Mouse (Mus musculus) neural tube, embryonic 12.5 days (tissue): ENCODE data around the gene Zcchc17. TPM values are rescaled to one million over a fixed set of nuclear protein-coding genes. Genes with fewer than 3 reads are reported as not detected.
A peak's percentile ranks its signal among the peaks of the same experiment; 100 is the strongest.

Experiments
- ATAC-seq: fragments of 200-750 bp; cut with Nextera tagmentation; 2 replicates; pipeline ENCODE4 v1.8.0; 2017; ENCODE audit warnings: low read depth, mild to moderate bottlenecking, moderate TSS enrichment, moderate library complexity; ENCODE audit not compliant: low FRiP score
- H3K27ac ChIP-seq: fragments of 300-500 bp; sonication (generic); 2 replicates; pipeline ENCODE4 v1.5.1; 2016
- H3K27me3 ChIP-seq: fragments of 300-500 bp; sonication (generic); replicated peaks from 2 replicates; pipeline ENCODE4 v1.6.1; 2016; ENCODE audit warnings: mild to moderate bottlenecking
- H3K36me3 ChIP-seq: fragments of 300-500 bp; sonication (generic); 2 replicates; pipeline ENCODE4 v1.6.1; 2016; ENCODE audit warnings: mild to moderate bottlenecking
- H3K4me1 ChIP-seq: fragments of 300-500 bp; sonication (generic); 2 replicates; pipeline ENCODE4 v1.6.1; 2016
- H3K4me2 ChIP-seq: fragments of 300-500 bp; sonication (generic); replicated peaks from 2 replicates; pipeline ENCODE4 v1.6.1; 2016; ENCODE audit warnings: mild to moderate bottlenecking
- H3K4me3 ChIP-seq: fragments of 300-500 bp; sonication (generic); 2 replicates; pipeline ENCODE4 v1.5.1; 2016
- H3K9ac ChIP-seq: fragments of 300-500 bp; sonication (generic); 2 replicates; pipeline ENCODE4 v1.6.1; 2016; ENCODE audit warnings: mild to moderate bottlenecking
- H3K9me3 ChIP-seq: fragments of 300-500 bp; sonication (generic); 2 replicates; pipeline ENCODE4 v1.6.1; 2016; ENCODE audit warnings: mild to moderate bottlenecking
- WGBS: fragments of 180-500 bp; shearing (Covaris S2); methylation state at CpG from one replicate; pipeline ENCODE4 v1.1.7; 2016; 5-methylcytosine and 5-hydroxymethylcytosine counted together
- polyA plus RNA-seq: library from polyadenylated mRNA; unstranded; fragments of >200 nt; fragmentation: Nextera tagmentation; extraction: Ambion mirVana; gene quantifications from 2 replicates; pipeline ENCODE4 v1.2.1, GENCODE M21; 2016

The Zcchc17 gene
- polyA plus RNA-seq, 1 experiment from 2014 or later: 75.7 TPM

GRCm38 (mm10) chr4:130275016-130275822, 84.5 kb downstream of the Zcchc17 start:
- no peaks in the 10 kb centered on the region for H3K9me3 ChIP-seq
- H3K27ac ChIP-seq: peak overlapping the region; percentile 95
- under 1% methylated on average over 59 of the region's 62 CpGs for WGBS
- H3K4me3 ChIP-seq: peak overlapping the region; percentile 80
- H3K27me3 ChIP-seq: 0 out of 2 replicates have a peak, but pooled peaks cover 7% of the 10 kb centered on the region
- peak overlapping the region; percentile 95 for H3K9ac ChIP-seq
- H3K4me2 ChIP-seq: peak overlapping the region; percentile 84
- peaks cover 14% of the 10 kb centered on the region for H3K4me1 ChIP-seq
- peak; percentile 49 for ATAC-seq
- no peaks in the 10 kb centered on the region for H3K36me3 ChIP-seq

- Histone ChIP-seq H3K4me2 (peak overlapping the region; percentile 84), H3K4me3 (peak overlapping the region; percentile 80), H3K27me3 (0 out of 2 replicates have a peak, but pooled peaks cover 7% of the 10 kb centered on the region), H3K4me1 (peaks cover 14% of the 10 kb centered on the region), H3K27ac (peak overlapping the region; percentile 95), H3K9me3 (no peaks in the 10 kb centered on the region), H3K9ac (peak overlapping the region; percentile 95), H3K36me3 (no peaks in the 10 kb centered on the region)
- under 1% methylated on average over 28 of the region's 29 CpGs for WGBS
- peak; percentile 81 for ATAC-seq
These were observed 85.3 kb downstream of the Zcchc17 start for GRCm38 (mm10) chr4:130274346-130275015.

GRCm38 (mm10) chr4:130273698-130274345, 85.9 kb downstream of the Zcchc17 start:
- 0 out of 2 replicates have a peak, but pooled peaks cover 7% of the 10 kb centered on the region for H3K27me3 ChIP-seq
- H3K4me1 ChIP-seq: peaks cover 14% of the 10 kb centered on the region
- 9% methylated on average over 12 of the region's 12 CpGs for WGBS
- H3K27ac ChIP-seq: peak overlapping the region; percentile 95
- H3K4me2 ChIP-seq: peak overlapping the region; percentile 84
- peak overlapping the region; percentile 80 for H3K4me3 ChIP-seq
- H3K9me3 ChIP-seq: no peaks in the 10 kb centered on the region
- peak overlapping the region; percentile 95 for H3K9ac ChIP-seq
- ATAC-seq: peak; percentile 51
- no peaks in the 10 kb centered on the region; the same call in 1 of the 2 replicates for H3K36me3 ChIP-seq

- WGBS: 88% methylated on average over 6 of the region's 6 CpGs
- H3K9ac ChIP-seq: no peak overlapping the region
- peaks cover 14% of the 10 kb centered on the region for H3K4me1 ChIP-seq
- H3K4me3 ChIP-seq: no peak overlapping the region
- no peaks in the 10 kb centered on the region for H3K9me3 ChIP-seq
- no peak overlapping the region for H3K4me2 ChIP-seq
- no peaks in the 10 kb centered on the region; the same call in 1 of the 2 replicates for H3K36me3 ChIP-seq
- H3K27ac ChIP-seq: no peak overlapping the region
- no peaks in the 10 kb centered on the region for H3K27me3 ChIP-seq
- ATAC-seq: no peak
These were observed 89.0 kb downstream of the Zcchc17 start for GRCm38 (mm10) chr4:130270611-130271347.

- Histone ChIP-seq H3K27me3 (no peaks in the 10 kb centered on the region), H3K9me3 (no peaks in the 10 kb centered on the region), H3K36me3 (no peaks in the 10 kb centered on the region; the same call in 1 of the 2 replicates), H3K27ac (no peak overlapping the region), H3K4me2 (no peak overlapping the region), H3K9ac (no peak overlapping the region), H3K4me1 (peaks cover 15% of the 10 kb centered on the region), H3K4me3 (no peak overlapping the region)
- no peak for ATAC-seq
- 86% methylated on average over 8 of the region's 8 CpGs for WGBS
These were observed 89.7 kb downstream of the Zcchc17 start for GRCm38 (mm10) chr4:130270089-130270488.

GRCm38 (mm10) chr4:130268736-130269135, 91.0 kb downstream of the Zcchc17 start:
- 90% methylated on average over 10 of the region's 10 CpGs for WGBS
- Histone ChIP-seq H3K4me2 (no peak overlapping the region), H3K27me3 (no peaks in the 10 kb centered on the region), H3K36me3 (no peaks in the 10 kb centered on the region; the same call in 1 of the 2 replicates), H3K27ac (no peak overlapping the region), H3K4me1 (peaks cover 21% of the 10 kb centered on the region), H3K9me3 (no peaks in the 10 kb centered on the region), H3K9ac (no peak overlapping the region), H3K4me3 (no peak overlapping the region)
- ATAC-seq: no peak

- no peak overlapping the region for H3K27ac ChIP-seq
- H3K9me3 ChIP-seq: no peaks in the 10 kb centered on the region
- WGBS: 86% methylated on average over 7 of the region's 7 CpGs
- H3K9ac ChIP-seq: no peak overlapping the region
- no peak for ATAC-seq
- H3K36me3 ChIP-seq: peaks cover 12% of the 10 kb centered on the region
- H3K4me2 ChIP-seq: no peak overlapping the region
- H3K4me3 ChIP-seq: no peak overlapping the region
- H3K4me1 ChIP-seq: peaks cover 13% of the 10 kb centered on the region
- no peaks in the 10 kb centered on the region for H3K27me3 ChIP-seq
These were observed 92.7 kb downstream of the Zcchc17 start for GRCm38 (mm10) chr4:130267069-130267468.

- Histone ChIP-seq H3K9ac (no peak overlapping the region), H3K4me3 (no peak overlapping the region), H3K36me3 (peaks cover 17% of the 10 kb centered on the region), H3K4me1 (peaks cover 13% of the 10 kb centered on the region), H3K9me3 (no peaks in the 10 kb centered on the region), H3K27me3 (no peaks in the 10 kb centered on the region), H3K27ac (no peak overlapping the region), H3K4me2 (no peak overlapping the region)
- no peak for ATAC-seq
- WGBS: 77% methylated on average over 9 of the region's 9 CpGs
These were observed 93.1 kb downstream of the Zcchc17 start for GRCm38 (mm10) chr4:130266601-130267000.

Other genes with a start within 250 kb of the Zcchc17 start
- 0.52 and 0.62 TPM in 2 replicates for gene Hcrtr1, start 220.6 kb downstream of the Zcchc17 start, polyA plus RNA-seq
- 5.0 and 5.5 TPM in 2 replicates for gene Tinagl1, start 184.8 kb downstream of the Zcchc17 start, polyA plus RNA-seq
- gene Gm853, start 137.5 kb downstream of the Zcchc17 start, polyA plus RNA-seq: not detected in 2 replicates
- 61.3 and 71.6 TPM in 2 replicates for gene Serinc2, start 80.7 kb downstream of the Zcchc17 start, polyA plus RNA-seq
- gene Fabp3, start 51.3 kb downstream of the Zcchc17 start, polyA plus RNA-seq: 49.1 and 54.7 TPM in 2 replicates
- 0.59 TPM in 1 of 2 replicates, not detected in the other for gene Gm10570, start 51.3 kb downstream of the Zcchc17 start, polyA plus RNA-seq
- 160 and 166 TPM in 2 replicates for gene Snrnp40, start 189 bp upstream of the Zcchc17 start, polyA plus RNA-seq
- gene Nkain1, start 214.2 kb upstream of the Zcchc17 start, polyA plus RNA-seq: 12.8 and 20.1 TPM in 2 replicates